Mouse (Mus musculus): ENCODE measurements around the gene Sypl.

- TF ChIP-seq CTCF (conservative IDR thresholded peaks at IDR 0.05; ENCODE audit: insufficient read depth, insufficient read length, low read depth, low read length) (no peak; the same call in 1 of the 2 replicates), POLR2A (IDR thresholded peaks at IDR 0.05; ENCODE audit: low read depth, low read length) (no peak)
These were observed 74.5 kb downstream of the Sypl start for GRCm38 (mm10) chr12:33028109-33028691.

Measured in kidney, adult 2 months (tissue).